Mouse (Mus musculus) liver, postnatal 0 days (tissue): ENCODE data around the gene Rnf207.

Experiments
- CTCF ChIP-seq: sonication (generic); IDR thresholded peaks from 2 replicates; pipeline ENCODE4 v1.5.1; 2016; ENCODE audit warnings: antibody characterized with exemption, low read depth
- EP300 ChIP-seq: IDR thresholded peaks from 2 replicates; pipeline ENCODE4 v1.6.1; 2016; ENCODE audit warnings: antibody characterized with exemption, low read depth, mild to moderate bottlenecking

DNA sequence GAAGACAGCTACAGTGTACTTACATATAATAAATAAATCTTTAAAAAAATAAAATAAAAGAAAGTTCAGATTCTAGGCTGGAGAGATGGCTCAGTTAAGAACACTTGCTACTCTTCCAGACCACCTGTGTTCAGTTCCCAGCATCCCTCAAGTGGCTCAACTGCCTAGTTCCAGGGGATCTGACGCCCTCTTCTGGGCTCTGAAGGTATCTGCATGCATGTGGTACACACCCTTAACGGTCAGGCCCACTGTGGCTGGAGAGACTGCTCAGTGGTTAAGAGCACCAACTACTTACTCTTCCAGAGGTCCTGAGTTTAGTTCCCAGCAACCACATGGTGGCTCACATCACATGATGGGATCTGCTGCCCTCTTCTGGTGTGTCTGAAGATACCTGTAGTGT, 40.9 kb downstream of the Rnf207 start:
- TF ChIP-seq EP300 = no peak
- TF ChIP-seq CTCF = peak; percentile 24
